Mouse (Mus musculus) G1E-ER4 (cell line): ENCODE data around the gene Apmap. TPM values are rescaled to one million over a fixed set of nuclear protein-coding genes. Genes with fewer than 3 reads are reported as not detected.

ENCODE experiments used
- GATA1 ChIP-seq: IDR thresholded peaks from one replicate; pipeline ENCODE4 v1.8.0; 2012; ENCODE audit warnings: low read length, inconsistent platforms
- polyA plus RNA-seq: library from polyadenylated mRNA; stranded (reverse); fragments of >175 nt; gene quantifications from 2 replicates; pipeline ENCODE4 v1.2.3, GENCODE M21; 2012

Gene Apmap
- polyA plus RNA-seq, 1 experiment: 56.2 TPM

GRCm38 (mm10) chr2:150635877-150636446, 27.6 kb upstream of the Apmap start:
- TF ChIP-seq GATA1: no peak

GRCm38 (mm10) chr2:150629255-150629654, 20.9 kb upstream of the Apmap start:
- TF ChIP-seq GATA1: no peak

GRCm38 (mm10) chr2:150627140-150627539, 18.8 kb upstream of the Apmap start:
- TF ChIP-seq GATA1: no peak

- TF ChIP-seq GATA1: no peak
Measured at GRCm38 (mm10) chr2:150624926-150625325, 16.6 kb upstream of the Apmap start.

GRCm38 (mm10) chr2:150623957-150624356, 15.6 kb upstream of the Apmap start:
- TF ChIP-seq GATA1: no peak

GRCm38 (mm10) chr2:150621698-150622097, 13.3 kb upstream of the Apmap start:
- no peak for TF ChIP-seq GATA1

GRCm38 (mm10) chr2:150610097-150610496, 1.7 kb upstream of the Apmap start:
- TF ChIP-seq GATA1: no peak

- TF ChIP-seq GATA1: no peak
Measured at GRCm38 (mm10) chr2:150608872-150609560, 649 bp upstream of the Apmap start.

- TF ChIP-seq GATA1: no peak
Measured at GRCm38 (mm10) chr2:150607086-150607485, 1.3 kb downstream of the Apmap start.

GRCm38 (mm10) chr2:150604802-150605201, 3.6 kb downstream of the Apmap start:
- no peak for TF ChIP-seq GATA1

GRCm38 (mm10) chr2:150602166-150602565, 6.2 kb downstream of the Apmap start:
- TF ChIP-seq GATA1: no peak

- no peak for TF ChIP-seq GATA1
Measured at GRCm38 (mm10) chr2:150600263-150600662, 8.1 kb downstream of the Apmap start.

- TF ChIP-seq GATA1: no peak
Measured at GRCm38 (mm10) chr2:150595411-150596190, 12.8 kb downstream of the Apmap start.

- no peak for TF ChIP-seq GATA1
Measured at GRCm38 (mm10) chr2:150589076-150589475, 19.3 kb downstream of the Apmap start.

GRCm38 (mm10) chr2:150579628-150580027, 28.7 kb downstream of the Apmap start:
- TF ChIP-seq GATA1: no peak

- TF ChIP-seq GATA1: no peak
Measured at GRCm38 (mm10) chr2:150578603-150579002, 29.8 kb downstream of the Apmap start.
